Mouse (Mus musculus): ENCODE results near the gene Rhoa. TPM values are rescaled to one million over a fixed set of nuclear protein-coding genes. Genes with fewer than 3 reads are reported as not detected.
"Not testable (repeated sequence)": the region's sequence is repeated elsewhere in the genome, so short reads cannot be mapped to it uniquely, and the experiment has no call there.

Gene Rhoa
- 100 to 1,000 TPM in 1 of 2 experiments, 10 to 100 TPM in 1; 95.0 to 122 TPM for total RNA-seq (2021)
- long read RNA-seq, experiment 1, transcript Rhoa-201 (6 exons, 2,197 nt): major isoform, 39 of 43 reads
- long read RNA-seq, experiment 1, partial matches to known transcripts: 1 of 43 reads
- long read RNA-seq, experiment 1, other reads (novel, unspliced or antisense): 2 of 43 reads
- long read RNA-seq, experiment 2, transcript Rhoa-201 (6 exons, 2,197 nt): major isoform, 50 of 63 reads
- long read RNA-seq, experiment 2, partial matches to known transcripts: 0 of 63 reads
- long read RNA-seq, experiment 2, other reads (novel, unspliced or antisense): 12 of 63 reads

DNA sequence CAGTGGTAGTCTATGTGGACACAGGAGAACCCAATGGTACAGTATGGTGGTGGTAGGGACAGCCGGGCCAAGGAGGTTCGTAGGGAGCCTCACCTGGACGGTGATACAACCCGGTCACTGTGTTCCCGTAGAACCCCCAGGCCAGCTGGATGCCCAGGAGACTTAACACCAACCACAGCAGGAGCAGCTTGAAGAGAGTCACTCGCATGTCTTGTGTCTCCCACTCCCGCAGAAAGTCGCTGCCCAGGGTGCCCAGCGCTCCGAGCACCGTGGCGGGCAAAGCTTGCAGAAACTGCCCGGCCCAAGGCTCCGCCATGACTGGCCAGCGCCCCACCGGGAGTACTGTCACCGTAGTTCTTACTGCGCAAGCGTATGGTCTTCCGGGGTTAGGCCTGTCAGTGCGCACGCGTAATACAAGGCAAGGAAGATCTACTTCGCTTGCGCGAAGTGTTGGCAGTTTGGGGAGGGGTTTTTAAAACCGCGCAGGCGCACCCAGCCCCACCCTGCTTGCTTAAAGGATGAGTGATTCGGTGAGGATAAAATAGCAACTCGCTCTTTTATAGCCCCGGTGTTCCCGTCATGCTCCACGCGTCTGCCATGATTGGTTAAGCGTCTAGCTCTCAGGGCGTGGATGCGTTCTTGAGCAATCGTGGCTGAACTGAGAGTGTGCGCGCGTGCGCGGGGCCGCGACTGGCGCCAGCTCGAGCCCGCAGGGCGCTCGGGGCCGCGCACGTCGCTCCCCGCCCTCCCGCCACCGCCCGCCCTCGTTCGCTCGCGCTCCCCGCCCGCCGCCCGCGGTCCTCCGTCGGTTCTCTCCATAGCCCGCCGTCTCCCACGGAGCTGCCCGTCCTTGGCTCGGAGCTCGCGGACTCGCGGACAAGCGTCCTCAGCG lies at the start of gene Rhoa, which contains the start of gene Tcta:
Gene Rhoa (plus strand): TSS at position 501 of the 892 bp plus-strand sequence.
Gene Tcta (minus strand): TSS at position 532 of the 892 bp plus-strand sequence.
- DNase-seq: peak; percentile 98
- intact Hi-C loops (cut with DNase I): loop anchor here (2.0 kb wide), 1 partner anchor 43 kb away; no protein-coding TSS in a partner anchor
- H3K27ac ChIP-seq: peak within 1 kb of the TSS; percentile 100
- peak within 1 kb of the TSS; percentile 100 for H3K4me3 ChIP-seq
- TF ChIP-seq CTCF (IDR thresholded peaks at IDR 0.05): no peak

DNA sequence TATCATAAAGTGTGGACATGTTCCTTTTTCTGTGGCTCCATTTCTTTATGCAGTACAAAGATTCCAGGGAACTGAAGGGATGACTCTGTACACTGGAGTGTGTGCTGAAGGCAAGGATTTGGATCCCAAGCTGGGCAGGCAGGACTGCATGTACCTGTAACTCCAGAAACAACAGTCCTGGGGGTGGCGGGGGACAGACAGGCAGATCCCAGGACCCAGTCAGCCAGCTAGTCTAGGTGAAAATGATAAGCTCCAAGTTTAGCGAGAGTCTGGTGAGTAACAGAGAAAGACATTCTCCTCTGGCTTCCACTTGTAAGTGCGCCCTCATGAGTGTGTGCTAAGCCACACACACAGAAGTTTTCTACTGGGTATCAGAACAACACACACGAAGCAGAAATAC lies 45.4 kb upstream of the Rhoa start:
- H3K27ac ChIP-seq: peak overlapping the region; percentile 99
- no peak for DNase-seq
- H3K4me3 ChIP-seq: peak overlapping the region; percentile 96
- intact Hi-C loops (cut with DNase I): loop anchor here (5.0 kb wide), 1 partner anchor 38 kb away; no protein-coding TSS in a partner anchor
- no peak for TF ChIP-seq CTCF (IDR thresholded peaks at IDR 0.05)

DNA sequence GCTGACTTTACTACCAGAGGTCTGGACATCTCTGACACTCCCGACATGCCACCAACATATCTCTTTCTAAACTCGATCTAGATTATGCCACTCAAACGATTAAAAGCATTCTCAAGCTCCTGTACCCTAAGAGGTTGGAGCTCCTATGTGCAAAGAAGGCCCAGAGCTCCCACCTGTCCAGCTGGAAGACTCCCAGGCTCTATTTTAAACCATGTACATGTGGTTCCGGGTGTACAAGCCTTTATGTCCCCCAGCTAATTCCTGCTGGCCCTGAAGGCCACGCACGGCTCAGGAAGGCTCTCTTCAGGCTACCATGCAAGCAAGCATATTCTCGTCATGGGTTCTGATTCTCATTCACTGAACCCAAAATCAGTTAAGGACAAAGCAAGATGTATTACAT lies 44.1 kb upstream of the Rhoa start:
- peak; percentile 64 for DNase-seq
- H3K27ac ChIP-seq: peak overlapping the region; percentile 99
- intact Hi-C loops (cut with DNase I): loop anchor here (5.0 kb wide), 1 partner anchor 40 kb away; no protein-coding TSS in a partner anchor
- peak overlapping the region; percentile 96 for H3K4me3 ChIP-seq
- TF ChIP-seq CTCF (IDR thresholded peaks at IDR 0.05): no peak

DNA sequence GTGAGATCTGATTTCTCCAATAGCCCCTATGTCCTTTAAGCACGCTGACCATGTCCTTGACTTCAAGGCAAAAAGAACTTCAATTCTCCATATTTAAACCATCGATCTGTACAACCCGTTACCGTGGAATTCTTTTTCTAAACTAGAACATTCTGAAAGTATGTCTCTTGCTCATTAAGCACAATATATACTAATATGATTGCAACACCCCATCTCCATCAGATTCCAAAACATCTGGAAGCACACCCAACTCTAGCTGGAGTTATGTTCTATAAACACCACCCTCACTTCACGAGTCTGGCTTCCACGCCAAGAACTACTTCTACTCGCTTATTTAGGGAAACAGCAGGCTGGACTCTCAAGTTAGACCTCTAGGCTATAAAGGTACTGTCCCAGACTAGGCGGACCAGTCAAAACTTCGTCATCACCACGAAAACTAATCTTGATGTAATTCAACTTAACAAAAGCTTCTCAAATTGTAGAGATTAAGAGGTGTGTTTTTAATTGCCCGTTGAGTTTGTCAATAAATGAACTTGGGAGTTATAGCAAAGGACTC lies 43.4 kb upstream of the Rhoa start:
- intact Hi-C loops (cut with DNase I): loop anchor here (5.0 kb wide), 1 partner anchor 40 kb away; no protein-coding TSS in a partner anchor
- H3K4me3 ChIP-seq: peak overlapping the region; percentile 96
- no peak for TF ChIP-seq CTCF (IDR thresholded peaks at IDR 0.05)
- H3K27ac ChIP-seq: peak overlapping the region; percentile 99
- DNase-seq: peak; percentile 61

DNA sequence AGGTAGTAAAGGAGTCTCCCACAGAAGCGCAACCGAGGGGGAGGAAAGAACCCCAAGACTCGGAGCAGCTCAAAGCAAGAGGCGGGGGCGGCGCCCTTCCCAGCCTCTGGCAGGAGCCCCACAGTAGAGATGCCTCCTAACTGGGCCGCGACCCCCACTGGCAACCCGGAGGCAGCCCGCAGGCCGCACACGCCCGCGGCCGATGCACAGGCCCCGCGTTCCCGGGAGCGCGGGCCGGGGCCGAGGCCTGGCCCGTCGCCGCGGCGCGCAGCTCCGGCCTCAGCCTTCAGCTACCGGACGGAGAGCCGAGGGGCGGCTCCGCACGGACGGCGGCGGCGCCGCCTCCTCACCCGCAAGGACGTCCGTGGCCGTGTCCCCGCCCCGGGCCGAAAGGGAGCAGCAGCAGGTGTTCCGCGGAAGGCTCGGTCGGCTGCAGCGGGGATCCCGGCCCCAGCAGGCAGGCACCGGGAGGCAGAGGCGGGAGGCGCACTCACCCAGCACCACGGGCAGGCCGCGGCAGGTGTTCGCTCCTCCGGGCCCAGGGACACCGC lies 42.7 kb upstream of the Rhoa start:
- no peak for DNase-seq
- Histone ChIP-seq H3K4me3 (peak overlapping the region; percentile 96), H3K27ac (peak overlapping the region; percentile 99)
- TF ChIP-seq CTCF (IDR thresholded peaks at IDR 0.05): no peak
- intact Hi-C loops (cut with DNase I): loop anchor here (5.0 kb wide), 1 partner anchor 41 kb away; no protein-coding TSS in a partner anchor

DNA sequence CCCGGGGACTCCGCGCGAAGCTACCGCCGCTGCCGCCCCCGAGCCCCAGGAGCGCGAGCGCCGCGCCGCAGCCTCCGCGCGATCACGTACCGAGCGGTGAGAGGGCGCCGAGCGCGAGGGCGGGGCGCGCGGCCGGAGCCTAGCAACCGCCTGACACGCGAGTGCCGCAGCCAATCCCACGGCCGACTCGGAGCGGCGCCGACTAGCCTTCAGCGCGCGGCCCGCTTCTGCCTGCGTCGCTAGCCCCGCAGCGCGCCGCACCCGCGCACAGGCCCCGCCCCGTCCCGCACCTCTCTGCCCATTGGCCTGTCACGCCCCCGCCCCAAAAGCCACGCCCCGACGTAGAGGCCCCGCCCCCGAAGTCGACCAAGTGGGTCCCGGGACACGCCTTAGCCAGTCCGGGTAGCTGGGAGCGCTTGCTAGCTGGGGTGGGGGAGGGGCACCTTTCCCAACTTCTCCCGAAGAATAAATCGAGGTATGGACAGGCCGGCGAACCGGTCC lies 42.2 kb upstream of the Rhoa start, which contains the start of gene Dag1:
Gene Dag1 (minus strand): TSS at position 269 of the 501 bp plus-strand sequence.
- TF ChIP-seq CTCF (IDR thresholded peaks at IDR 0.05): no peak
- Histone ChIP-seq H3K4me3 (peak within 1 kb of the TSS; percentile 96), H3K27ac (peak within 1 kb of the TSS; percentile 99)
- DNase-seq: peak; percentile 100
- intact Hi-C loops (cut with DNase I): loop anchor here (2.0 to 5.0 kb wide), 2 partner anchors 15 to 41 kb away; no protein-coding TSS in a partner anchor

DNA sequence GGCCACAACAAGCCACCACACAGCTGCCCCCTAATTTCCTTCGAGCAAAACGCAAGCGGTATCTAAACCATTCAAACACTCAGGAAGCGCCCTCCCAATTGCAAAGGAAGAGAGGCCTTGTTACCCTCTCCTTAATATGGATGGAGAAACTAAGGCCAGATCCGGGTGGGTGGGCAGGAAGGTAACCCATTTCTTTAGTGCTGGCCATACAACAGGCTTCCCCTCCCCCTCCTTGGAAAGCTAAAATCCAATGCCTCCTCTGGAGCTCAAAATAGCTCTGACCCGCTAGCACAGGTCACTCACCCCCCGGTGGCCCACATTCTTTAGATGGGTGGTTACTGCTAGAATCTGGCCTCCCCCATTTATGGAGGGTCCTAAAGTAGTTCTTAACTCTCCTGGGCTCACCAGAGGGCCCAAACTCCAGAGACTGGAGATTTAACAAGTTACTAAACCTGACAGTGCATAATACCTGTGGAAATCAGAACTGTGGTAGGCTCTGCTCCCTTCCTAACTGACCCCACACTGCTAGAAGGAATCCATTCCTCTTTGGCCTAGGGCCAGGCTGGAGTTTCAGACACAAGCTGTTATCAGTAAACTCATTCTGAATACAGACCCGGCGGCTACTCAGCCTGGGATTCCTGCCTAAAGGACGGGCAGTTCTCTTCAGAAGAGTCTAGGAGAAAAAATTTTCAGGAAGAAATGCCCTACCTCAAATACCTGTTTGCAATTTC lies 41.6 kb upstream of the Rhoa start:
- intact Hi-C loops (cut with DNase I): loop anchor here (2.0 to 5.0 kb wide), 2 partner anchors 14 to 42 kb away; no protein-coding TSS in a partner anchor
- DNase-seq: peak; percentile 64
- TF ChIP-seq CTCF (IDR thresholded peaks at IDR 0.05): no peak
- Histone ChIP-seq H3K27ac (peak overlapping the region; percentile 99), H3K4me3 (peak overlapping the region; percentile 96)

DNA sequence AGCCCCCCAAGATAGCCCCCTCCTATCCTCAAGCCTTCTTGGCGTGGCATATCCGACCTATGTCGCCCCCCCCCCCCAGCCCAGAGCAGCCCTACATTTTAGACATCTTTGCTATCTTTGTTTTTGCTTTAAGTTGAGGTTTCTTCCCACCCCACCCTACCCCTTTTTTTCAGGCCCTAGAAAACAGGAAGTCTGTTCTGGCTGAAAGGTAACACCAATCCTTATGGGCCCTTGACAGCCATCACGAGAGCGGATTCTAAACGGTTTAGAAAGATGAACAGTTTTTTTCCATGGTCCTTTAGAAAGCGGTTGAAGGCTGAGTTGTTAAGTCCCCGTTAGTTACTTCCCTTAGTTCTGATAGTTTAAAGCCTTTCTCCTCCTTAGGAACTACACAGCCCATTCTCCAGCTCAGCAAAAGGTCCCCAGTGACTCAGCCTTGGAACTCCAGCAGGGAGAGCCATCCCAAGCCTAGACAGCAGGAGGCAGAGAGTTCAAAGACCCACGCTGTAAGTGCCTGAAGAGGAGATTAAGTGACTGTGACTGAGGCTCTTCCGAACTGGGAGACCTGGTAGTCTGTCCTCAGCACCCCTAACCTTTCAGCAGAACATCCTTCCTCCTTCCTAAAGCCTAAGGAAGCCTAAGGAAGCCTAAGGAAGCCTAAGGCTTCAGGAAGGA lies 39.5 kb upstream of the Rhoa start:
- intact Hi-C loops (cut with DNase I): no loop called here
- no peak overlapping the region for H3K4me3 ChIP-seq
- H3K27ac ChIP-seq: peak overlapping the region; percentile 99; the same call in 1 of the 2 replicates
- TF ChIP-seq CTCF (IDR thresholded peaks at IDR 0.05): no peak
- DNase-seq: no peak

DNA sequence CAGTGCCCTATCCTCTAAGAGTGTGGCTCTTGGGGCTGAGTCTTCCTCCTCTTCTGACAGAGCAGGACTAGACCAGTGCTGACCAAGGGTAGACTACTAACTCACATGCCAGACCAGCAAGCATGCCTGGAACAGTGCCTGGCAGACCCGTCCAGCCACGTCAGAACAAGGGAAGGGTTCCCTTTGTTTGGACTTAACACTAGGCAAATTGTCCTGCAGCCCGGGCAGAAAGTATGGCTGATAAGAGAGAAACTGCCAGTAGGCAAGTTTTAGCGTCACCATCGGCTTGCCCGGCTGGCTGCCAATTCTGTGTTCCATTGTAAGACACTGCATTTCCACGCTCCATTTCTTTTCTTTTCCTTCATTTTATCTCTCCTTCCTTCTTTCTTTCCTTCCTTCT lies 38.2 kb upstream of the Rhoa start:
- DNase-seq: peak; percentile 39
- Histone ChIP-seq H3K4me3 (no peak overlapping the region), H3K27ac (peak overlapping the region; percentile 61)
- TF ChIP-seq CTCF (IDR thresholded peaks at IDR 0.05): no peak
- intact Hi-C loops (cut with DNase I): no loop called here

DNA sequence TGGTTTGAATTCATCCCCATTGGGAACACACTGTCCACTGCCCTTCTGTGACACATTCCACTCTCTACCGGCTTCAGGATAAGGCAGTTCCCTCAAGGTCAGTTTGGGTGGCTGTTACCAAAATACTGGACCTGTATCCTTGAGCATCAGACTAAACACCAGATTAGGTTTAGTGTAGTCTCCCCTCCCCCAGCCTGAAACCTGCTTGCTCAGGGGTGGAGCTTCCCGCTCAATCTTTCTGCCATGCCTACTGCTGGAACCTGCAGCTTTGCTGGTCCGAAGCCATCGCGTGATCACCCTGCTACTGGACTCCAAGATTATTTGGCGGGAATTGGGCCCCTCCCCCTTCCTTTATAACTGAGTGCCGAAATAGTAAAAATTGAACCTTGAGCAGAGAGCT lies 37.2 kb upstream of the Rhoa start:
- DNase-seq; intact Hi-C loops (cut with DNase I); H3K4me3 ChIP-seq: not testable (repeated sequence)
- H3K27ac ChIP-seq: peak overlapping the region; percentile 12; the same call in 1 of the 2 replicates

DNA sequence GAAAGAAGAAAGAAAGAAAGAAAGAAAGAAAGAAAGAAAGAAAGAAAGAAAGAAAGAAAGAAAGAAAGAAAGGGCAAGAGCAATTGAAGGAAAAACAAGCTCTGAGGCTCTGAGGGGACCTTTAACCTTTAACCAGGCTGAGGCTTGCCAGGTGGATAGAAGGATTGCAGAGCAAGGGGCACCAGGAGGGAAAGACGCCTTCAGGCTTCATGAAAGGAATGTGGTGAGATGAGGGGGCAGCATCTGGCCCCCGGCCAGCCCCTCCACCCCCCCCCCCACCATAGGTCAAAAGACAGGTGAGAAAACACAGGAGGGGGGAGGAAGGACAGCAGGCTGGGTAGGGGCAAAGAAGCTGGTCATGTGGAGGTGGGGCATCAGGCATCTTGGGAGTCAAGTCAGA lies 34.0 kb upstream of the Rhoa start:
- peak overlapping the region; percentile 58 for H3K27ac ChIP-seq
- TF ChIP-seq CTCF (IDR thresholded peaks at IDR 0.05): no peak
- no peak for DNase-seq
- H3K4me3 ChIP-seq: no peak overlapping the region
- intact Hi-C loops (cut with DNase I): no loop called here
